Mouse (Mus musculus) neutrophil, adult 5-6 weeks (primary cell): Measurements from ENCODE around the gene Spef2. TPM values are rescaled to one million over a fixed set of nuclear protein-coding genes. Genes with fewer than 3 reads are reported as not detected.
"Not testable (repeated sequence)": the region's sequence is repeated elsewhere in the genome, so short reads cannot be mapped to it uniquely, and the experiment has no call there.

Source experiments
- ATAC-seq: fragments of 151-379, 151-347 bp; 2 replicates; pipeline ENCODE4 v1.8.0; 2017; ENCODE audit warnings: mild to moderate bottlenecking, moderate TSS enrichment; ENCODE audit not compliant: insufficient number of reproducible peaks, poor library complexity, low FRiP score, severe bottlenecking; ENCODE audit errors: extremely low read depth
- total RNA-seq: library from RNA; stranded (forward); fragments of 200-1000 nt; gene quantifications from 2 replicates; pipeline ENCODE4 v1.2.3, GENCODE M21; 2017

Spef2 gene
- total RNA-seq, 1 experiment from 2014 or later, result 0.47 TPM

GRCm38 (mm10) chr15:9683485-9683884, 65.2 kb downstream of the Spef2 start:
- no peak for ATAC-seq

DNA sequence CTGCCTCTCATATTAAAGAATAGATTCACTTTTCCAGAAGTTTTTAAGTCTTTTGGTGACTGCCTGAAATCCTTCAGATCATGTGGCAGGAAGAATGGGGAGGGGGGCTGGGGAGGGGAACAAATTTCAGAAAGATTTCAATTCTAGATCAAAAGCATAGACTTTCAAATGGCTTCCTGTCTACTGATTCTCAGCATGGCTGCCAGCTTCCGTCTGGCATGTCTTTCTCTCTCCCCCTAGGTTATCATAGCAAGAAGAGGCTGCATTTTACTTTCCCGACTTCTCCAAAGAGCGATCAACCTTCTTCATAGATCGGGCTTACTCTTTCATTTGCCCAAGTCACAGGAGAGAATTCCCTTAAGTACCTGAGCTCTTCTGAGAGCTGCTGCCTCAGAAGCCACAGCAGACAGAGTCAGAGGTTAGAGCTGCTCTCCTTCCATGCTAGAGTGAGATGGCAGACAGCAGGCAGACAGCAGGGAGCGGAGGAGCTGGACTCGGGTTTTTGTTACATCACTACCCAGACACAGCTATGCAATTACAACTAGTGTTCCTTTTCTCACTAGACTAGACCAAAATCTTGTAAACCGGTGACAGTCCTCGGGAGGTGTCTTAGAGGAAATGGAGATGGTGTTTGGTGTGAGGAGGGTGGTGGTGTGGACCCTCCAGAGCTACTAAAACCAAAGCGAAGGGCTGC, 71.2 kb downstream of the Spef2 start:
- ATAC-seq, result no peak

- ATAC-seq, result no peak
These were observed 80.1 kb downstream of the Spef2 start for GRCm38 (mm10) chr15:9668575-9668974.

DNA sequence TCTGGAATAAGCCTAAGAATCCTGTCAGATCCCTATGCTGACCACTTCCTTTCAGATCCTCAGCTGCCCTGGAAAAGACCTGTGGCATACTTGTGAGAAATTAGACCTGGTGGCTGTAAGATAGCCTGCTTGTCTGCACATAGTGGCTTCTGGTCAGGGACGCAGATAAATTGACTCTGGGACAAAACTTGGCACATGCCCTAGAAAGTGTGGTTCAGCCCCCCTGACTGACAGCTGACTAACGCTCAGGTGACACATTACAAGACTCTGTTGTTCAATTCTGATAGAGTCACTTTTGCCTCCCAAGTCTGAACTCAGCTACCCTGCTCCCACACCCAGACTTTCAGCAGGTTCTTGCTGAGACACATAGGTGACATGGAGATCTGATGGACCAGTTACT, 83.7 kb downstream of the Spef2 start:
- not testable (repeated sequence) for ATAC-seq

- no peak for ATAC-seq
These were observed 87.5 kb downstream of the Spef2 start for GRCm38 (mm10) chr15:9661215-9661614.

DNA sequence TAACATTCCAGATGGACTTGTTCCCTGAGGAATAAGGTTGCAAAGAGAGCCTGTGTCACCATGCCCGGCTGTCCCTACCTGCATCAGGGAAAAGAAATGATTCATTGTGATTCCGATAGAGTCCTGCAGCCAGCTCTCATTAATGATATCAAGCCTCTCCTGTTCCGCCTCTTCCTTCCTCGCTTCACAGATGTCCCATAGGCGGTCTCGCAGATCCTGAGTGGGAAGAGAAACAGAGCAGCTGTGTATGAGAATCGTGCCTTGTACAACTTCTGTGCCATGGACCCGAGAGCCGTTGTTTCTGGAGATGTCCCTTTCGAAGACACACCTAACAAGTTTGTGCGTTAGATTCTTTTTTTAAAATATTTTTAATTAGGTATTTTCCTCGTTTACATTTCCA, 114.2 kb downstream of the Spef2 start:
- ATAC-seq, result no peak

GRCm38 (mm10) chr15:9631657-9632056, 117.0 kb downstream of the Spef2 start:
- ATAC-seq, result no peak

GRCm38 (mm10) chr15:9629660-9630059, 119.0 kb downstream of the Spef2 start:
- no peak for ATAC-seq

- ATAC-seq, result no peak
These were observed 124.0 kb downstream of the Spef2 start for GRCm38 (mm10) chr15:9624619-9625018.

- ATAC-seq, result no peak
These were observed 140.5 kb downstream of the Spef2 start for GRCm38 (mm10) chr15:9608177-9608576.

DNA sequence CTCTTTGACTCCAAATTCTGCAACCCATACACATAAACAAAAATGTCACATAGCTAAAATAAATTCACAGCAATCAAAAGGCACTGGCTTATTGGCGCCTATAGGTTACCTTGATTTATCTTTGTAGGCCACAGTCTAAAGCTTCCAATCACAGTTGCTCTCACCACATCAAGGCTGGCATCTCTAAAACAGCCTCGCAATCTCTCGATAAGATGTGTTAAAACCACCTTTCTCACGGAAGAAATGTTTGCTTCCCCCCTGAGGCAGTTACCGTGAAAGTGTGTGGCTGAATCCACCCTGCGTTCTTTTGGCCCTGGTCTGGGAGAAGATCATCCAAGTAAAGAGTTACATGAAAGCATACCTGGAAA, 148.6 kb downstream of the Spef2 start:
- no peak for ATAC-seq

DNA sequence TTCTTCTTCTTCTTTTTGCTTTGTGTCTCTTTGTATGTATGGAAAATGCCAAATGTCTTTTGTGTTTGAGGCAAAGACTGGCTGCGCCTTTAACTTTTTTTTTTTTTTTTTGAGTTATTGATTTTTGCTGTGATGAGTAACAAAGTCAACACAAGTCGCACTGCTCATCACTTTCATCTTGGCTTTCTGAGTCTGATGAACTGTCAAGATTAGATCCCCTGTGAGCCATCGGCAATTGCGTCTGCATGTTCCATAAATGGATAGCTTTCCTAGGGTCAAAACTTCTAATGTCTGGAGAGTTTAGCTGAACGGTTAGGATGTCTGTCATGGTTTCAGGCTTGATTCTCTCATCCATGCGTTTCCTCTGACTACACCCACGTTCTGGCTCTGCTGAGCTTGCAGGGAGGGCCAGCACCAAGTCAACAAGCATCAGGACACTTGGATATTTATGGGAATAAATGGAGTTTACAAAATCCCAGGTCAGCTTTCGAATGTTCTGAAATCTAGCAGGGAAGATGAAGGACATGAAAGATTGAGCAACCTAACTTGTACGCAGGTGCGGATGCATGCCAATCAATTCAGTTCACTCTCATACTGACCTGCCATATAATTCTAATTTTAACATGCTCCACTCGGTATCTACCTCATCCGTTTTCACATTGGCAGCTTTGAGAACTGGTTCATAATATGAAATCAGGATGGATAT, 149.1 kb downstream of the Spef2 start:
- ATAC-seq, result no peak

GRCm38 (mm10) chr15:9596298-9597060, 152.2 kb downstream of the Spef2 start:
- no peak for ATAC-seq

DNA sequence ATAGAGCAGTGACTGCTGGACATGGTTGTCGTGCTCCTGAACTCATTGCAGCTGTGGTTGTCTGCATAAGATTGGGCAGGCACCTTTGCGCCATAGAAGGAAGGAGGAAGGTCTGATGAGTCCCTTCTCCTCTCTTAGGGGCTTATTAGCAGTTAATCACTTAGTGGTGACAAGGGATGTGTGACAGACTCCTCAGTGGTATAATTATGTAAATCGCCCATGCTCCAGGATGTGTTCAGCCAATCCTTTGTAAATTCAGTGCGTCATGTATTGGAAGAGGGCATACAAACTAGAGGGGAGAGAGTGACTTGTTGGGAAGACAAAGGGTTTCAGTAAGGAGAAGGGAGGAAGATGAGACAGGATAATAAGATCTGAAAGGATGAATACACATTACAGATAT, 158.7 kb downstream of the Spef2 start:
- no peak for ATAC-seq

GRCm38 (mm10) chr15:9580470-9581280, 168.0 kb downstream of the Spef2 start:
- no peak for ATAC-seq

DNA sequence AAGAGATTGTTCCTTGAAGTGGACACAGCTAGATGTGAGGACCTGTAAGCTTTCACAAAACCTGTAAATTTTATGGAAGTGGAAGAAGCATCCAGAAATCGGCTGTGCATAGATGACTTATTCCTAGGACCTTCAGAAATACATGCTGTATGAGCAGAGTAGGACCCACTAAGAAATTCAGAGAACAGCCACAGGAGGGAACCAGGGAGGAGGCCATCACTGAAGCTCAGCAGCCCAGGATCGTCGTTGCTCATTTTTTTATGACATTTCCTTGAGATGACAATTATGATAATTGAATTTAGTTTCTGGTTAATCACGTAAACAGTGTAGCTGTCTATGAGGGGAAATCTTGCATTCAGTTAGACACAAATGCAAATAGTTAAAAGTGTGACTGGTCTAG, 171.4 kb downstream of the Spef2 start:
- peak; percentile 47; the same call in 1 of the 2 replicates for ATAC-seq

GRCm38 (mm10) chr15:9574796-9575195, 173.9 kb downstream of the Spef2 start:
- ATAC-seq, result peak; percentile 55

- ATAC-seq, result no peak
These were observed 175.3 kb downstream of the Spef2 start for GRCm38 (mm10) chr15:9573361-9573760.

GRCm38 (mm10) chr15:9572664-9573063, 176.0 kb downstream of the Spef2 start:
- ATAC-seq, result no peak
